Mouse (Mus musculus) CH12.LX (cell line): Measurements from ENCODE around the gene Fbll1. TPM values are rescaled to one million over a fixed set of nuclear protein-coding genes. Genes with fewer than 3 reads are reported as not detected.

Experiments
- DNase-seq: peaks from one replicate; pipeline ENCODE4 v3.0.0-alpha.2; 2013; ENCODE audit errors: extremely low read depth
- H3K27ac ChIP-seq: 2 replicates; pipeline ENCODE4 v1.5.1; 2012; ENCODE audit warnings: low read depth, mild to moderate bottlenecking, control low read depth, moderate library complexity; ENCODE audit not compliant: insufficient read depth
- H3K27me3 ChIP-seq: replicated peaks from 2 replicates; pipeline ENCODE3; 2012; ENCODE audit warnings: inconsistent platforms
- H3K36me3 ChIP-seq, 2 experiments: replicated peaks in 1 of 2; 2 replicates each; pipeline versions ENCODE3 to v1.6.1; 2012; ENCODE audit warnings: inconsistent platforms in 1 of 2, low read length in 1 of 2, mild to moderate bottlenecking in 1 of 2, mixed read lengths in 1 of 2, moderate library complexity in 1 of 2; ENCODE audit not compliant: control insufficient read depth in 1 of 2, insufficient read depth in 1 of 2
- H3K4me1 ChIP-seq, 2 experiments: 2 replicates each; pipeline ENCODE4 v1.6.1; 2012; ENCODE audit warnings: inconsistent platforms in 1 of 2, moderate library complexity in 1 of 2; ENCODE audit not compliant: insufficient read depth in 2 of 2, control insufficient read depth in 1 of 2
- H3K4me2 ChIP-seq: 2 replicates; pipeline ENCODE4 v1.6.1; 2012; ENCODE audit warnings: low read depth, mild to moderate bottlenecking, control low read depth; ENCODE audit not compliant: poor library complexity, insufficient read depth, severe bottlenecking
- H3K4me3 ChIP-seq, 3 experiments: fragments of 150-350 bp in 1 of 3; sonication (generic) in 1 of 3; replicated peaks in 1 of 3; 2 replicates each; pipeline versions ENCODE3 to v1.5.1; 2011 to 2012; ENCODE audit warnings: low read depth in 2 of 3, low read length in 2 of 3, mild to moderate bottlenecking in 2 of 3, moderate library complexity in 2 of 3, control low read depth in 1 of 3, improper control_type of control experiment in 1 of 3, inconsistent platforms in 1 of 3, mixed read lengths in 1 of 3; ENCODE audit not compliant: poor library complexity in 1 of 3
- H3K79me2 ChIP-seq: replicated peaks from 2 replicates; pipeline ENCODE4 v1.6.1; 2012; ENCODE audit warnings: mild to moderate bottlenecking, moderate library complexity; ENCODE audit not compliant: control insufficient read depth, poor library complexity, insufficient read depth, severe bottlenecking; ENCODE audit errors: extremely low read depth
- H3K9ac ChIP-seq: 2 replicates; pipeline ENCODE4 v1.6.1; 2012; ENCODE audit warnings: low read depth, mild to moderate bottlenecking, control low read depth, moderate library complexity; ENCODE audit not compliant: insufficient read depth
- H3K9me3 ChIP-seq: replicated peaks from 2 replicates; pipeline ENCODE3; 2012; ENCODE audit warnings: low read length, inconsistent platforms, mixed read lengths
- BHLHE40 ChIP-seq: IDR thresholded peaks from 2 replicates; pipeline ENCODE4 v1.6.1; 2011; ENCODE audit warnings: mild to moderate bottlenecking, low read depth, low read length, improper control_type of control experiment
- CHD1 ChIP-seq: IDR thresholded peaks from 2 replicates; pipeline ENCODE4 v1.6.1; 2012; ENCODE audit warnings: low read depth, low read length, improper control_type of control experiment, inconsistent platforms
- CHD2 ChIP-seq: IDR thresholded peaks from 2 replicates; pipeline ENCODE4 v1.6.1; 2011; ENCODE audit warnings: low read length, improper control_type of control experiment
- HCFC1 ChIP-seq: IDR thresholded peaks from 2 replicates; pipeline ENCODE4 v1.6.1; 2012; ENCODE audit warnings: low read depth, mild to moderate bottlenecking, inconsistent platforms, low read length, improper control_type of control experiment
- JUND ChIP-seq: conservative IDR thresholded peaks from 2 replicates; pipeline ENCODE4 v1.6.1; 2011; ENCODE audit warnings: low read depth, low read length, improper control_type of control experiment
- KAT2A ChIP-seq: IDR thresholded peaks from 2 replicates; pipeline ENCODE4 v1.6.1; 2012; ENCODE audit warnings: low read length, improper control_type of control experiment, inconsistent platforms; ENCODE audit not compliant: insufficient replicate concordance
- MEF2A ChIP-seq: IDR thresholded peaks from 2 replicates; pipeline ENCODE4 v1.6.1; 2014; ENCODE audit warnings: low read depth, mild to moderate bottlenecking, inconsistent platforms, low read length, improper control_type of control experiment, borderline replicate concordance
- MXI1 ChIP-seq: IDR thresholded peaks from 2 replicates; pipeline ENCODE4 v1.6.1; 2011; ENCODE audit warnings: mild to moderate bottlenecking, low read depth, low read length, improper control_type of control experiment
- MYC ChIP-seq: IDR thresholded peaks from 2 replicates; pipeline ENCODE4 v1.6.1; 2011; ENCODE audit warnings: low read depth, mild to moderate bottlenecking, improper control_type of control experiment, low read length
- NELFE ChIP-seq: IDR thresholded peaks from 2 replicates; pipeline ENCODE4 v1.6.1; 2011; ENCODE audit warnings: low read depth, low read length, improper control_type of control experiment
- NRF1 ChIP-seq: IDR thresholded peaks from 2 replicates; pipeline ENCODE4 v1.6.1; 2014; ENCODE audit warnings: low read depth, mild to moderate bottlenecking, inconsistent platforms, low read length, improper control_type of control experiment, moderate library complexity
- POLR2A ChIP-seq: IDR thresholded peaks from 2 replicates; pipeline ENCODE4 v1.6.1; 2011; ENCODE audit warnings: low read depth, mild to moderate bottlenecking, improper control_type of control experiment, low read length
- RAD21 ChIP-seq: IDR thresholded peaks from 2 replicates; pipeline ENCODE4 v1.6.1; 2011; ENCODE audit warnings: low read depth, mild to moderate bottlenecking, low read length, improper control_type of control experiment, moderate library complexity
- RCOR1 ChIP-seq: conservative IDR thresholded peaks from 2 replicates; pipeline ENCODE4 v1.6.1; 2012; ENCODE audit warnings: low read depth, mild to moderate bottlenecking, inconsistent platforms, low read length, improper control_type of control experiment
- TCF12 ChIP-seq: IDR thresholded peaks from 2 replicates; pipeline ENCODE4 v1.6.1; 2014; ENCODE audit warnings: low read depth, mild to moderate bottlenecking, inconsistent platforms, low read length, improper control_type of control experiment
- USF2 ChIP-seq: conservative IDR thresholded peaks from 2 replicates; pipeline ENCODE4 v1.6.1; 2011; ENCODE audit warnings: low read depth, low read length, improper control_type of control experiment
- dilution Hi-C: fragments of 300-500 bp; cut with MboI; formaldehyde crosslinking; loops from 2 replicates; pipeline ENCODE4 v1.14.3; 2020; ENCODE audit warnings: low sequenced_read_pairs; ENCODE audit not compliant: extremely low pct_unique_long_range_greater_than_20kb, extremely low pct_ligation_motif_present
- in situ Hi-C: fragments of 300-500 bp; cut with MboI; formaldehyde crosslinking; loops from 3 replicates; pipeline ENCODE4 v1.14.3; 2019; ENCODE audit warnings: low sequenced_read_pairs, low pct_ligation_motif_present, low pct_unique_long_range_greater_than_20kb, mixed read lengths
- polyA plus RNA-seq: library from polyadenylated mRNA; unstranded; fragments of >175 nt; gene quantifications from 2 replicates; pipeline ENCODE4 v1.2.1, GENCODE M21; 2012; ENCODE audit warnings: low read depth; ENCODE audit not compliant: insufficient read length
- total RNA-seq, 2 experiments: library from RNA; depleted of rRNA; stranded (reverse); fragments of 300-350 nt in 1 of 2; fragments of >200 nt in 1 of 2; gene quantifications; 2 replicates each; pipeline ENCODE4 v1.2.3; 2012 to 2014

The Fbll1 gene
- total and polyA plus RNA-seq, 3 experiments = not detected

DNA sequence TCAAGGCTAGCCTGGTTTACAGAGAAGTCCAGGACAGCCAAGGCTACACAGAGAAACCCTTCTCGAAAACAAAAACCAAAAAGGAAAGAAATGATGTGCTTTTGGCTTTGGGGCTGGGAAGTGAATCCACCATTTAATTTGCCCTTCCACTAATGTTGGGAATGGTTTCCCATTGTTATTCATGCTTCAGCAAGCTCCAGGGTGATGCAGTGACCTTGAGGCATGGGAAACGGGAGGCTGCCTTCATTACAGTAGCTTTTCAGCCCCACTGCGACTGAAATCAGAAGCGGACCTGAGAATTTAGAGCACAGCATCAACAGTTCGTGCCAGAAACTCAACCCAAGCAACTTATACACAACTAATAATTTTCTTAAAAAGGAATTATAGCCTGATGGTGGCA, 2.6 kb upstream of the Fbll1 start:
- Histone ChIP-seq H3K9me3 (peaks cover 11% of the 10 kb centered on the region), H3K79me2 (no peaks in the 10 kb centered on the region), H3K9ac (no peak overlapping the region), H3K4me1 (no peaks in the 10 kb centered on the region)
- TF ChIP-seq USF2 (no peak), POLR2A (no peak), RCOR1 (no peak), TCF12 (no peak), NRF1 (no peak), MYC (no peak), BHLHE40 (no peak), NELFE (no peak)
- TF ChIP-seq, all 38 proteins: peak for 0
- no peaks in the 10 kb centered on the region for H3K27me3 ChIP-seq
- no peak overlapping the region for H3K4me2 ChIP-seq
- no peak overlapping the region for H3K27ac ChIP-seq
- no peak overlapping the region for H3K4me3 ChIP-seq
- H3K36me3 ChIP-seq = peaks cover 2 to 22% of the 10 kb centered on the region in 2 experiments
- DNase-seq = no peak
- in situ Hi-C loops (no loop called here), dilution Hi-C loops (no loop called here)

- no peak overlapping the region for H3K27ac ChIP-seq
- dilution Hi-C loops = no loop called here
- H3K4me1 ChIP-seq = peaks cover 2 to 8% of the 10 kb centered on the region in 2 experiments; a peak in 2 of 4 replicates
- peaks cover 0 to 12% of the 10 kb centered on the region in 2 experiments for H3K36me3 ChIP-seq
- no peak for DNase-seq
- in situ Hi-C loops = no loop called here
- H3K9ac ChIP-seq = no peak overlapping the region
- H3K4me2 ChIP-seq = no peak overlapping the region
- H3K79me2 ChIP-seq = no peaks in the 10 kb centered on the region
- peaks cover 11% of the 10 kb centered on the region for H3K9me3 ChIP-seq
- TF ChIP-seq CHD1 (no peak), MXI1 (no peak), CHD2 (no peak), JUND (no peak), MEF2A (no peak), RAD21 (no peak), HCFC1 (no peak), TCF12 (no peak), NELFE (no peak), KAT2A (no peak)
- TF ChIP-seq, all 38 proteins: peak for 0
- Histone ChIP-seq H3K4me3 (no peak overlapping the region), H3K27me3 (no peaks in the 10 kb centered on the region)
Observed at GRCm38 (mm10) chr11:35798495-35798820, 226 bp downstream of the Fbll1 start.
